Mouse (Mus musculus): ENCODE results near the gene Rreb1.

DNA sequence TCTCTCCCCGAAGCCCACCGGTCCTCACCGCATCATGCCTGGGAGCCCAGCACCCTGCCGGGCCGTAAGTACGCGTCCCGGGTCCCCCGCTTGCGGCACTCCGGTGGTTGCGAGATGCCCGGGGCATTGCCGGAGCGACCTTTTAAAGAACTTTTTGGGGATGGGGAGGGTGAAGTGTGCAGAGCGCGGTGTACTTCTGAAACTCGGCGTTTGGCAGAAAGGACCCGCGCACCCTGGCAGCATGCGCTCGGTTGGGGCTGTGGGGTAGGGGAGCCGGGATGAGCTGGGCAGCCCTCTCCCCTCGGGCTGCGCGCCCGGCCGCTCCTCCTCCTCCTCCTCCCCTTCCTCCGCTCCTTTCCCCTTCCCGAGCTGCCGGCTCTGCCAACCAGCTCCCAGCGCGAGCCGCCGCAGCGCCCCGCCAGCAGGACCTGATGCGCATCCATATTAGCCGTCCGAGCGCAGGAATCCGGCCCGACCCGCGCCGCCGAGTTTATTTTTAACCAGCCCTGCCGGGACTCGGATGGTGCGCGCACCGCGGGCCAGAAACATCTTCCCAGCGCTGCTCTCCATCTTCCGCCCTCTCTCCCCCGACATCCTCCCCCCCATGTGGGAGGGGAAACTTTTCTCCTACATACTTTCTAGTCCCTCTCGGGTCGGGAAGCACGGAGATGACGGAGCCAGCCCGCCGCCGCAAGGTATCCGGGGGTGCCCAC, 48.2 kb downstream of the Rreb1 start:
- TF ChIP-seq EP300 (IDR thresholded peaks at IDR 0.05; ENCODE audit: low read depth): peak; percentile 43; the same call in 1 of the 2 replicates
- no peak for TF ChIP-seq CTCF (IDR thresholded peaks at IDR 0.05; ENCODE audit: low read depth)

Measured in heart, postnatal 0 days (tissue).